Mouse (Mus musculus): ENCODE data around the gene 2310030G06Rik.
A peak's percentile ranks its signal among the peaks of the same experiment; 100 is the strongest.

- TF ChIP-seq MYOD1 (IDR thresholded peaks at IDR 0.05; ENCODE audit: control insufficient read depth in 1 of 3, insufficient read length in 2 of 3, low read depth in 2 of 3) (peak in 1 of 3 experiments; percentile 30), POLR2AphosphoS2 (IDR thresholded peaks at IDR 0.05; ENCODE audit: insufficient read length, low read depth) (no peak), CEBPB (IDR thresholded peaks at IDR 0.05; ENCODE audit: insufficient read depth, poor library complexity, severe bottlenecking) (no peak), TCF12 (IDR thresholded peaks at IDR 0.05; ENCODE audit: insufficient read depth, poor library complexity, severe bottlenecking) (no peak)
Measured at GRCm38 (mm10) chr9:50700921-50701691, 45.2 kb downstream of the 2310030G06Rik start.
